Mouse (Mus musculus): ENCODE data around the gene Col4a2.

Gene Col4a2

GRCm38 (mm10) chr8:11454228-11454627 lies 141.6 kb downstream of the Col4a2 start:
- Histone ChIP-seq H3K4me3 (replicated peaks; ENCODE audit: low read length) (peak overlapping the region; percentile 32; the same call in 1 of the 2 replicates), H3K4me1 (replicated peaks; ENCODE audit: low read depth, low read length) (peaks cover 8% of the 10 kb centered on the region), H3K36me3 (ENCODE audit: insufficient read depth, low read length) (no peaks in the 10 kb centered on the region), H3K9me3 (ENCODE audit: low read length) (no peaks in the 10 kb centered on the region; the same call in 1 of the 2 replicates), H3K27me3 (ENCODE audit: insufficient read depth, low read length) (peaks cover 17% of the 10 kb centered on the region)
- TF ChIP-seq NANOG (IDR thresholded peaks at IDR 0.05; ENCODE audit: borderline replicate concordance, low read length) (no peak), POU5F1 (IDR thresholded peaks at IDR 0.05; ENCODE audit: borderline replicate concordance, low read length) (no peak), CTCF (conservative IDR thresholded peaks at IDR 0.05; ENCODE audit: low read length) (no peak)

GRCm38 (mm10) chr8:11457278-11457677 lies 144.7 kb downstream of the Col4a2 start:
- Histone ChIP-seq H3K4me1 (replicated peaks; ENCODE audit: low read depth, low read length) (peaks cover 8% of the 10 kb centered on the region), H3K36me3 (ENCODE audit: insufficient read depth, low read length) (no peaks in the 10 kb centered on the region), H3K9me3 (ENCODE audit: low read length) (no peaks in the 10 kb centered on the region), H3K4me3 (replicated peaks; ENCODE audit: low read length) (no peak overlapping the region), H3K27me3 (ENCODE audit: insufficient read depth, low read length) (peaks cover 5% of the 10 kb centered on the region; the same call in 1 of the 2 replicates)
- no peak for TF ChIP-seq CTCF (conservative IDR thresholded peaks at IDR 0.05; ENCODE audit: low read length)
- TF ChIP-seq NANOG (IDR thresholded peaks at IDR 0.05; ENCODE audit: borderline replicate concordance, low read length) = no peak
- TF ChIP-seq POU5F1 (IDR thresholded peaks at IDR 0.05; ENCODE audit: borderline replicate concordance, low read length) = no peak

DNA sequence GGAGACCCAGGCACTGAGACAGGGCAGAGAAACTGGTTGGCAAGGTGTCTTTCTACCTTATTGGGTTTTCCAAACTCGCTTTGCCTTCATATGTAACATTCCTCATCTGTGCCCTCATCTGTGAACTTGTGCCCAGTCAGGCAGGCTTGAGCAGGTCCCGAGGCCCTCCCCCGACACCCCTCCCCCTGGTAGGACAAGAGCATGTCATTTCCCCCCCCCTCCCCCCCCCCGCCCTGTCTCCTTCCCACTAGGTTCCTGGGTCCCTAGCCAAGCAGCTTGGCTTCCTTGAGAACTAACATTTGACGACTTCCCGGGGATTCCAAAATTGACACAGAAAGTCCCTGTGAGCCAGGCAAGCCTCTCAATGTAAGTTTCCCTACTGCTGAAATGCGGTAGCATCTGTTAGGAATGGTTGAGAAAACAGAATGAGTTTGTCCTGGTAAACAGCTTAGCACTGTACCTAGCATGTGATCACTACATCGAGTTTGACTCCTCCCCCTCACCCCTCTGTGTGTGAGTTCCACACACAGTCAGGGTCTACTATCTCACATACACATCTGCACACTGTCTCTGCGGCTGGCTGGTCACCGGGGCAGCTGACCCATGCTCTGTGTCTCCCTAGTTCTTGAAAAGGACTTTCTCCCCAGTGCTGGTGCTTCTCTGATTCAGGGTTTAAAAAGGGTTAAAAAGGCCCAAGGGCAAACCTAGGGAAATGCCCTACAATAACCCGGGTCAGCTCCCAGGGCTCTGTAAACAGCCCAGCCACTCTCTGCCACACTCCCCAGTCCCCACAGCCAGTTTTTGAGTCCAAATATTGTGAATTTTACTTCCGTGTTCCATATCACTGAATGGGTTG lies 145.6 kb downstream of the Col4a2 start:
- Histone ChIP-seq H3K4me1 (replicated peaks; ENCODE audit: low read depth, low read length) (peaks cover 8% of the 10 kb centered on the region), H3K9me3 (ENCODE audit: low read length) (no peaks in the 10 kb centered on the region), H3K27me3 (ENCODE audit: insufficient read depth, low read length) (peaks cover 5% of the 10 kb centered on the region; the same call in 1 of the 2 replicates), H3K4me3 (replicated peaks; ENCODE audit: low read length) (no peak overlapping the region), H3K36me3 (ENCODE audit: insufficient read depth, low read length) (no peaks in the 10 kb centered on the region)
- no peak for TF ChIP-seq CTCF (conservative IDR thresholded peaks at IDR 0.05; ENCODE audit: low read length)

- Histone ChIP-seq H3K4me3 (replicated peaks; ENCODE audit: low read length) (no peak overlapping the region), H3K4me1 (replicated peaks; ENCODE audit: low read depth, low read length) (peaks cover 6% of the 10 kb centered on the region), H3K9me3 (ENCODE audit: low read length) (no peaks in the 10 kb centered on the region), H3K36me3 (ENCODE audit: insufficient read depth, low read length) (no peaks in the 10 kb centered on the region), H3K27me3 (ENCODE audit: insufficient read depth, low read length) (0 out of 2 replicates have a peak, but pooled peaks cover under 1% of the 10 kb centered on the region)
- TF ChIP-seq CTCF (conservative IDR thresholded peaks at IDR 0.05; ENCODE audit: low read length) (no peak), NANOG (IDR thresholded peaks at IDR 0.05; ENCODE audit: borderline replicate concordance, low read length) (no peak), POU5F1 (IDR thresholded peaks at IDR 0.05; ENCODE audit: borderline replicate concordance, low read length) (no peak)
Observed at GRCm38 (mm10) chr8:11459016-11459415, 146.4 kb downstream of the Col4a2 start.

DNA sequence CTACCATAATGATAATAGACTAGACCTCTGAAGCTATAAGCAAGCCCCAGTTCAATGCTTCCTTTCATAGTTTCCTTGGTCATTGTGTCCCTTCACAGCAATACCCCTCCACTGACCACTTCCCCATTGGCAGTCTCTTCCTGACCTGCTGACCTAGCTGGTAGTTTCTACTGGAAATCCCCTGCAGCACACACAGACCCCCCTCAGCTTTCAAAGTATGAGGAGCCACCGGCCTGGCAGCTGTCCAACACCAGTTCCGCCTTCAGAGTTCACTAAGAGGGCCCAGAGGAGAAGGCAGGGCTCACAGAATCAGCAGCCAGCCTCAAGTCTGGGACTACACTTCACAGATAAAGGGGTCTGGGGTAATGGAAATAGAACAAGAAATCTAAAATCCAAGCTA lies 148.3 kb downstream of the Col4a2 start:
- H3K36me3 ChIP-seq (ENCODE audit: insufficient read depth, low read length) = no peaks in the 10 kb centered on the region
- H3K4me1 ChIP-seq (replicated peaks; ENCODE audit: low read depth, low read length) = no peaks in the 10 kb centered on the region
- no peaks in the 10 kb centered on the region for H3K27me3 ChIP-seq (ENCODE audit: insufficient read depth, low read length)
- no peak overlapping the region for H3K4me3 ChIP-seq (replicated peaks; ENCODE audit: low read length)
- H3K9me3 ChIP-seq (ENCODE audit: low read length) = no peaks in the 10 kb centered on the region
- TF ChIP-seq POU5F1 (IDR thresholded peaks at IDR 0.05; ENCODE audit: borderline replicate concordance, low read length) (no peak), CTCF (conservative IDR thresholded peaks at IDR 0.05; ENCODE audit: low read length) (no peak), NANOG (IDR thresholded peaks at IDR 0.05; ENCODE audit: borderline replicate concordance, low read length) (no peak)

DNA sequence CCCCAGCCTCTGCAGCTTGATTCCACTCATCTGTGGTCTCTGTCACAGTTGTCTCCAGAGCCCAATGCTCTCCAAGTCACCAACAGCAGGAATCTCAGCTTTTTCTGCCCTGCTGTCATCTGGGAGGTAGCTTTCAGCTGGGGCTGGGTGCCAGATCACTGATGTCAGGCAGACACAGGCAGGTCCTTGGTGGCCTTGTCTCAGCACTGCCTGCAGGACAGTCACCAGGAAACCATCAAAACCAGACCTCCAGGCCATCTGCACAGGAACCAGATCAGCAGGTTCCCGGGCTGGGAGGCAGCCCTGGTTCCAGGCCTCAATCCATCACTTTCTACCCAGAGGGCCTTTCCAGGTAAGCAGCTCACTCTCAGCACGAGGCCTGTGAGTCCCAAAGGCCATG lies 149.2 kb downstream of the Col4a2 start:
- no peak for TF ChIP-seq POU5F1 (IDR thresholded peaks at IDR 0.05; ENCODE audit: borderline replicate concordance, low read length)
- TF ChIP-seq CTCF (conservative IDR thresholded peaks at IDR 0.05; ENCODE audit: low read length) = no peak
- TF ChIP-seq NANOG (IDR thresholded peaks at IDR 0.05; ENCODE audit: borderline replicate concordance, low read length) = no peak
- Histone ChIP-seq H3K9me3 (ENCODE audit: low read length) (no peaks in the 10 kb centered on the region), H3K4me3 (replicated peaks; ENCODE audit: low read length) (no peak overlapping the region)

GRCm38 (mm10) chr8:11462641-11463040 lies 150.0 kb downstream of the Col4a2 start:
- Histone ChIP-seq H3K9me3 (ENCODE audit: low read length) (peaks cover 7% of the 10 kb centered on the region), H3K36me3 (ENCODE audit: insufficient read depth, low read length) (no peaks in the 10 kb centered on the region), H3K4me3 (replicated peaks; ENCODE audit: low read length) (no peak overlapping the region), H3K27me3 (ENCODE audit: insufficient read depth, low read length) (no peaks in the 10 kb centered on the region), H3K4me1 (replicated peaks; ENCODE audit: low read depth, low read length) (no peaks in the 10 kb centered on the region)
- no peak for TF ChIP-seq POU5F1 (IDR thresholded peaks at IDR 0.05; ENCODE audit: borderline replicate concordance, low read length)
- TF ChIP-seq NANOG (IDR thresholded peaks at IDR 0.05; ENCODE audit: borderline replicate concordance, low read length) = no peak
- TF ChIP-seq CTCF (conservative IDR thresholded peaks at IDR 0.05; ENCODE audit: low read length) = no peak

More for the DNA sequence above, 149.2 kb downstream of the Col4a2 start:
- Histone ChIP-seq H3K4me1 (replicated peaks; ENCODE audit: low read depth, low read length) (no peaks in the 10 kb centered on the region), H3K36me3 (ENCODE audit: insufficient read depth, low read length) (no peaks in the 10 kb centered on the region), H3K27me3 (ENCODE audit: insufficient read depth, low read length) (no peaks in the 10 kb centered on the region)

GRCm38 (mm10) chr8:11463541-11463888 lies 150.9 kb downstream of the Col4a2 start:
- Histone ChIP-seq H3K4me3 (replicated peaks; ENCODE audit: low read length) (no peak overlapping the region), H3K27me3 (ENCODE audit: insufficient read depth, low read length) (no peaks in the 10 kb centered on the region), H3K9me3 (ENCODE audit: low read length) (peaks cover 7% of the 10 kb centered on the region), H3K4me1 (replicated peaks; ENCODE audit: low read depth, low read length) (no peaks in the 10 kb centered on the region), H3K36me3 (ENCODE audit: insufficient read depth, low read length) (no peaks in the 10 kb centered on the region)
- TF ChIP-seq NANOG (IDR thresholded peaks at IDR 0.05; ENCODE audit: borderline replicate concordance, low read length) = no peak
- no peak for TF ChIP-seq POU5F1 (IDR thresholded peaks at IDR 0.05; ENCODE audit: borderline replicate concordance, low read length)
- no peak for TF ChIP-seq CTCF (conservative IDR thresholded peaks at IDR 0.05; ENCODE audit: low read length)
